Mouse (Mus musculus): ENCODE results near the gene Vav3. TPM values are rescaled to one million over a fixed set of nuclear protein-coding genes. Genes with fewer than 3 reads are reported as not detected.

Gene Vav3
- total and polyA plus RNA-seq, 3 experiments, result 0.08 TPM; not detected in 2

DNA sequence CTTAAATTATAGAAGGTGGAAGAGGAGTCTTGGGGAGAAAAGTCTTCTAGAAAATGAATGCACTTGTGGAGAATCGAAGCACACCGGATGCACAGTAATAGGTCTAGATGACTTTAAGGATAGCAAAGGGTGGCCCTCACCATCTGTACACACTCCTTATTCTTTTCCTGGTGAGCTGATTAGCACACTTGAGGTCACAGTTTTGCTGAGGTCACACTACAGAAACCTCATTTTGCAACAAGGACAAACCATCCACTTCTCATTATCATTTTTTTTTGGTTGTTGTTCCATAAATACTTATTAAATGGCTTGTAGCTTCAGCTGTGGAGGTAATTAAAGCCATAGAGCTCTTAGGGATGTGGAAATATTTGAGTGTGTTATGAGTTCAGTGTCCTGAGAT lies 25.4 kb downstream of the Vav3 start:
- H3K79me2 ChIP-seq (replicated peaks; ENCODE audit: control insufficient read depth, extremely low read depth, insufficient read depth, poor library complexity, severe bottlenecking), result no peaks in the 10 kb centered on the region
- H3K9ac ChIP-seq (ENCODE audit: insufficient read depth, low read depth), result no peak overlapping the region
- H3K27ac ChIP-seq (ENCODE audit: insufficient read depth, low read depth), result no peak overlapping the region
- dilution Hi-C loops (cut with MboI; ENCODE audit: extremely low pct_ligation_motif_present, extremely low pct_unique_long_range_greater_than_20kb, low sequenced_read_pairs) (no loop called here), in situ Hi-C loops (cut with MboI; ENCODE audit: low pct_ligation_motif_present, low pct_unique_long_range_greater_than_20kb, low sequenced_read_pairs) (no loop called here)
- H3K9me3 ChIP-seq (replicated peaks; ENCODE audit: low read length), result no peaks in the 10 kb centered on the region
- DNase-seq (ENCODE audit: extremely low read depth), result no peak
- TF ChIP-seq MAZ (IDR thresholded peaks at IDR 0.05; ENCODE audit: low read depth, low read length) (no peak), ZMIZ1 (IDR thresholded peaks at IDR 0.05; ENCODE audit: low read depth, low read length) (no peak), KAT2A (IDR thresholded peaks at IDR 0.05; ENCODE audit: insufficient replicate concordance, low read length) (no peak), RAD21 (IDR thresholded peaks at IDR 0.05; ENCODE audit: low read depth, low read length) (no peak)
- H3K4me3 ChIP-seq (replicated peaks in 1 of 3; ENCODE audit: low read depth in 2 of 3, low read length in 2 of 3, poor library complexity in 1 of 3), result no peak overlapping the region
- no peaks in the 10 kb centered on the region for H3K27me3 ChIP-seq (replicated peaks)
- no peaks in the 10 kb centered on the region for H3K4me1 ChIP-seq (ENCODE audit: control insufficient read depth in 1 of 2, insufficient read depth in 2 of 2)
- H3K4me2 ChIP-seq (ENCODE audit: insufficient read depth, low read depth, poor library complexity, severe bottlenecking), result no peak overlapping the region
- no peaks in the 10 kb centered on the region for H3K36me3 ChIP-seq (replicated peaks in 1 of 2; ENCODE audit: control insufficient read depth in 1 of 2, insufficient read depth in 1 of 2, low read length in 1 of 2)

- H3K9me3 ChIP-seq (replicated peaks; ENCODE audit: low read length), result no peaks in the 10 kb centered on the region
- no peaks in the 10 kb centered on the region for H3K36me3 ChIP-seq (replicated peaks in 1 of 2; ENCODE audit: control insufficient read depth in 1 of 2, insufficient read depth in 1 of 2, low read length in 1 of 2)
- TF ChIP-seq NELFE (IDR thresholded peaks at IDR 0.05; ENCODE audit: low read depth, low read length), result no peak
- no peak overlapping the region for H3K4me3 ChIP-seq (replicated peaks in 1 of 3; ENCODE audit: low read depth in 2 of 3, low read length in 2 of 3, poor library complexity in 1 of 3)
- no peak overlapping the region for H3K9ac ChIP-seq (ENCODE audit: insufficient read depth, low read depth)
- in situ Hi-C loops (cut with MboI; ENCODE audit: low pct_ligation_motif_present, low pct_unique_long_range_greater_than_20kb, low sequenced_read_pairs) (no loop called here), dilution Hi-C loops (cut with MboI; ENCODE audit: extremely low pct_ligation_motif_present, extremely low pct_unique_long_range_greater_than_20kb, low sequenced_read_pairs) (no loop called here)
- no peaks in the 10 kb centered on the region for H3K79me2 ChIP-seq (replicated peaks; ENCODE audit: control insufficient read depth, extremely low read depth, insufficient read depth, poor library complexity, severe bottlenecking)
- no peak overlapping the region for H3K4me2 ChIP-seq (ENCODE audit: insufficient read depth, low read depth, poor library complexity, severe bottlenecking)
- H3K27me3 ChIP-seq (replicated peaks), result no peaks in the 10 kb centered on the region
- DNase-seq (ENCODE audit: extremely low read depth), result no peak
- no peaks in the 10 kb centered on the region for H3K4me1 ChIP-seq (ENCODE audit: control insufficient read depth in 1 of 2, insufficient read depth in 2 of 2)
- no peak overlapping the region for H3K27ac ChIP-seq (ENCODE audit: insufficient read depth, low read depth)
These were observed 26.0 kb downstream of the Vav3 start for GRCm38 (mm10) chr3:109366411-109366851.

GRCm38 (mm10) chr3:109368383-109369289 lies 28.2 kb downstream of the Vav3 start:
- Histone ChIP-seq H3K27me3 (replicated peaks) (no peaks in the 10 kb centered on the region), H3K4me2 (ENCODE audit: insufficient read depth, low read depth, poor library complexity, severe bottlenecking) (no peak overlapping the region), H3K27ac (ENCODE audit: insufficient read depth, low read depth) (no peak overlapping the region), H3K4me3 (replicated peaks in 1 of 3; ENCODE audit: low read depth in 2 of 3, low read length in 2 of 3, poor library complexity in 1 of 3) (no peak overlapping the region), H3K9ac (ENCODE audit: insufficient read depth, low read depth) (no peak overlapping the region), H3K9me3 (replicated peaks; ENCODE audit: low read length) (no peaks in the 10 kb centered on the region), H3K79me2 (replicated peaks; ENCODE audit: control insufficient read depth, extremely low read depth, insufficient read depth, poor library complexity, severe bottlenecking) (no peaks in the 10 kb centered on the region), H3K36me3 (replicated peaks in 1 of 2; ENCODE audit: control insufficient read depth in 1 of 2, insufficient read depth in 1 of 2, low read length in 1 of 2) (no peaks in the 10 kb centered on the region), H3K4me1 (ENCODE audit: control insufficient read depth in 1 of 2, insufficient read depth in 2 of 2) (no peaks in the 10 kb centered on the region)
- dilution Hi-C loops (cut with MboI; ENCODE audit: extremely low pct_ligation_motif_present, extremely low pct_unique_long_range_greater_than_20kb, low sequenced_read_pairs) (no loop called here), in situ Hi-C loops (cut with MboI; ENCODE audit: low pct_ligation_motif_present, low pct_unique_long_range_greater_than_20kb, low sequenced_read_pairs) (no loop called here)
- DNase-seq (ENCODE audit: extremely low read depth), result no peak
- TF ChIP-seq E2F4 (IDR thresholded peaks at IDR 0.05; ENCODE audit: insufficient replicate concordance, low read depth, low read length) (no peak), RAD21 (IDR thresholded peaks at IDR 0.05; ENCODE audit: low read depth, low read length) (no peak), ZNF384 (IDR thresholded peaks at IDR 0.05; ENCODE audit: low read depth, low read length) (no peak), PAX5 (IDR thresholded peaks at IDR 0.05; ENCODE audit: low read length) (no peak), NELFE (IDR thresholded peaks at IDR 0.05; ENCODE audit: low read depth, low read length) (no peak), MAFK (IDR thresholded peaks at IDR 0.05; ENCODE audit: insufficient replicate concordance, low read length) (no peak), ZKSCAN1 (IDR thresholded peaks at IDR 0.05; ENCODE audit: borderline replicate concordance, low read depth, low read length) (no peak), CHD1 (IDR thresholded peaks at IDR 0.05; ENCODE audit: low read depth, low read length) (no peak)
